Mouse (Mus musculus) ES-Bruce4 (cell line): ENCODE measurements around the gene Nnmt.

Experiments
- CTCF ChIP-seq: IDR thresholded peaks from one replicate; pipeline ENCODE4 v1.8.1; 2011; ENCODE audit warnings: low read depth, low read length
- EP300 ChIP-seq: IDR thresholded peaks from 2 replicates; pipeline ENCODE4 v1.6.1; 2011; ENCODE audit warnings: low read depth, low read length; ENCODE audit not compliant: insufficient read depth
- POLR2A ChIP-seq: IDR thresholded peaks from one replicate; pipeline ENCODE4 v1.8.1; 2011; ENCODE audit warnings: low read length; ENCODE audit not compliant: insufficient read depth

DNA sequence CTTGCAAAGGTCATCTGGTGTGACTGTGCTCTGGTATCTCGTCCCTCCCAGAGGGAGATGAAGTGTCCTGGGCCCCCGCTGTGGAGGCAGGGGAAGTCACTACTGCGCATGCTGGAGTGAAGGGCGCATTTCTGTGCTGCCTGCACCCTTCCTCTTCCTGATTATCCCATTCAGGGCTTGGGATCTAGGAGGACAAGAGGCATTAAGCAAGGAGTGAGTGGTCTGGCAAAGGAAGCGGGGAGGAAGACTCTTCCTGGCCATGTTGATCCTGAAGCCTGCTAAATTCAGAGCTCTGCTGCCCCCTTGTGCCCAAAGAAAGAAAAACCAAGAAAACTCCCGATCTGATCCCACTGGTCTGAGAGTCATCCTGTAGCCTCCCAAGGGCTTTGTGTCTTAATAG, 13.6 kb upstream of the Nnmt start:
- TF ChIP-seq EP300 (no peak), POLR2A (no peak), CTCF (peak; percentile 59)
